Mouse (Mus musculus): ENCODE results near the gene Tspan12. TPM values are rescaled to one million over a fixed set of nuclear protein-coding genes. Genes with fewer than 3 reads are reported as not detected.
A peak's percentile ranks its signal among the peaks of the same experiment; 100 is the strongest.

Gene Tspan12
- polyA plus RNA-seq, 1 experiment from 2014 or later: 55.8 TPM

GRCm38 (mm10) chr6:21823281-21823680 is 29.0 kb downstream of the Tspan12 start:
- 87% methylated on average over 8 of the region's 8 CpGs for WGBS
- Histone ChIP-seq H3K27ac (replicated peaks) (no peak overlapping the region), H3K4me3 (no peak overlapping the region), H3K9ac (replicated peaks) (no peak overlapping the region), H3K36me3 (no peaks in the 10 kb centered on the region), H3K4me1 (no peaks in the 10 kb centered on the region), H3K27me3 (no peaks in the 10 kb centered on the region), H3K4me2 (replicated peaks) (no peak overlapping the region), H3K9me3 (no peaks in the 10 kb centered on the region)
- no peak for ATAC-seq (replicated peaks)

- no peaks in the 10 kb centered on the region for H3K27me3 ChIP-seq
- no peak overlapping the region for H3K4me3 ChIP-seq
- no peak for ATAC-seq (replicated peaks)
- no peaks in the 10 kb centered on the region for H3K9me3 ChIP-seq
- H3K27ac ChIP-seq (replicated peaks): no peak overlapping the region
- H3K9ac ChIP-seq (replicated peaks): no peak overlapping the region
- 89% methylated on average over 7 of the region's 7 CpGs for WGBS
- no peaks in the 10 kb centered on the region for H3K4me1 ChIP-seq
- H3K36me3 ChIP-seq: no peaks in the 10 kb centered on the region
- no peak overlapping the region for H3K4me2 ChIP-seq (replicated peaks)
These were observed 29.6 kb downstream of the Tspan12 start for GRCm38 (mm10) chr6:21822721-21823134.

- H3K9ac ChIP-seq (replicated peaks): no peak overlapping the region
- no peaks in the 10 kb centered on the region for H3K36me3 ChIP-seq
- no peaks in the 10 kb centered on the region for H3K4me1 ChIP-seq
- H3K9me3 ChIP-seq: no peaks in the 10 kb centered on the region
- no peak overlapping the region for H3K27ac ChIP-seq (replicated peaks)
- ATAC-seq (replicated peaks): no peak
- H3K27me3 ChIP-seq: no peaks in the 10 kb centered on the region
- H3K4me3 ChIP-seq: no peak overlapping the region
- 42% methylated on average over 5 of the region's 5 CpGs for WGBS
- no peak overlapping the region for H3K4me2 ChIP-seq (replicated peaks)
These were observed 34.1 kb downstream of the Tspan12 start for GRCm38 (mm10) chr6:21818107-21818807.

- Histone ChIP-seq H3K27ac (replicated peaks) (no peak overlapping the region), H3K4me3 (no peak overlapping the region), H3K4me2 (replicated peaks) (no peak overlapping the region), H3K4me1 (no peaks in the 10 kb centered on the region), H3K36me3 (no peaks in the 10 kb centered on the region; the same call in 1 of the 2 replicates), H3K27me3 (no peaks in the 10 kb centered on the region), H3K9me3 (no peaks in the 10 kb centered on the region), H3K9ac (replicated peaks) (no peak overlapping the region)
- WGBS: 93% methylated on average over 7 of the region's 7 CpGs
- ATAC-seq (replicated peaks): no peak
These were observed 46.3 kb downstream of the Tspan12 start for GRCm38 (mm10) chr6:21806005-21806404.

- Histone ChIP-seq H3K27ac (replicated peaks) (no peak overlapping the region), H3K36me3 (no peaks in the 10 kb centered on the region; the same call in 1 of the 2 replicates), H3K4me1 (no peaks in the 10 kb centered on the region), H3K4me3 (no peak overlapping the region), H3K4me2 (replicated peaks) (no peak overlapping the region), H3K9ac (replicated peaks) (no peak overlapping the region), H3K27me3 (no peaks in the 10 kb centered on the region), H3K9me3 (no peaks in the 10 kb centered on the region)
- 70% methylated on average over 7 of the region's 7 CpGs for WGBS
- no peak for ATAC-seq (replicated peaks)
These were observed 47.2 kb downstream of the Tspan12 start for GRCm38 (mm10) chr6:21805013-21805570.

GRCm38 (mm10) chr6:21803483-21804340 is 48.6 kb downstream of the Tspan12 start:
- WGBS: 60% methylated on average over 10 of the region's 10 CpGs
- no peaks in the 10 kb centered on the region for H3K4me1 ChIP-seq
- ATAC-seq (replicated peaks): peak; percentile 92

GRCm38 (mm10) chr6:21798581-21798980 is 53.7 kb downstream of the Tspan12 start:
- H3K9me3 ChIP-seq: no peaks in the 10 kb centered on the region
- no peaks in the 10 kb centered on the region for H3K36me3 ChIP-seq
- 96% methylated on average over 9 of the region's 9 CpGs for WGBS
- no peak overlapping the region for H3K27ac ChIP-seq (replicated peaks)
- no peak overlapping the region for H3K4me3 ChIP-seq
- no peaks in the 10 kb centered on the region for H3K4me1 ChIP-seq
- H3K27me3 ChIP-seq: no peaks in the 10 kb centered on the region
- ATAC-seq (replicated peaks): no peak
- no peak overlapping the region for H3K4me2 ChIP-seq (replicated peaks)
- no peak overlapping the region for H3K9ac ChIP-seq (replicated peaks)

More at GRCm38 (mm10) chr6:21803483-21804340, 48.6 kb downstream of the Tspan12 start:
- Histone ChIP-seq H3K27me3 (no peaks in the 10 kb centered on the region), H3K9ac (replicated peaks) (no peak overlapping the region), H3K27ac (replicated peaks) (0 out of 2 replicates have a peak overlapping the region, but pooled peaks have one; percentile 18), H3K9me3 (no peaks in the 10 kb centered on the region), H3K4me3 (no peak overlapping the region), H3K36me3 (no peaks in the 10 kb centered on the region; the same call in 1 of the 2 replicates), H3K4me2 (replicated peaks) (no peak overlapping the region)

- no peak overlapping the region for H3K9ac ChIP-seq (replicated peaks)
- no peak for ATAC-seq (replicated peaks)
- H3K9me3 ChIP-seq: no peaks in the 10 kb centered on the region
- H3K4me1 ChIP-seq: no peaks in the 10 kb centered on the region
- no peak overlapping the region for H3K4me2 ChIP-seq (replicated peaks)
- no peak overlapping the region for H3K27ac ChIP-seq (replicated peaks)
- H3K4me3 ChIP-seq: no peak overlapping the region
- H3K27me3 ChIP-seq: no peaks in the 10 kb centered on the region
- 90% methylated on average over 4 of the region's 4 CpGs for WGBS
- H3K36me3 ChIP-seq: no peaks in the 10 kb centered on the region
These were observed 55.2 kb downstream of the Tspan12 start for GRCm38 (mm10) chr6:21797087-21797486.

- Histone ChIP-seq H3K4me1 (no peaks in the 10 kb centered on the region), H3K4me3 (no peak overlapping the region), H3K27ac (replicated peaks) (no peak overlapping the region), H3K36me3 (no peaks in the 10 kb centered on the region), H3K4me2 (replicated peaks) (no peak overlapping the region), H3K9ac (replicated peaks) (no peak overlapping the region), H3K27me3 (no peaks in the 10 kb centered on the region), H3K9me3 (no peaks in the 10 kb centered on the region)
- ATAC-seq (replicated peaks): no peak
- 89% methylated on average over 10 of the region's 10 CpGs for WGBS
These were observed 55.9 kb downstream of the Tspan12 start for GRCm38 (mm10) chr6:21796413-21796812.

GRCm38 (mm10) chr6:21795410-21795809 is 56.9 kb downstream of the Tspan12 start:
- Histone ChIP-seq H3K27ac (replicated peaks) (no peak overlapping the region), H3K4me2 (replicated peaks) (no peak overlapping the region), H3K4me3 (no peak overlapping the region), H3K9me3 (no peaks in the 10 kb centered on the region), H3K36me3 (no peaks in the 10 kb centered on the region), H3K27me3 (no peaks in the 10 kb centered on the region), H3K9ac (replicated peaks) (no peak overlapping the region), H3K4me1 (no peaks in the 10 kb centered on the region)
- no peak; the same call in 1 of the 2 replicates for ATAC-seq (replicated peaks)
- WGBS: 86% methylated on average over 5 of the region's 5 CpGs

GRCm38 (mm10) chr6:21795072-21795407 is 57.3 kb downstream of the Tspan12 start:
- Histone ChIP-seq H3K4me2 (replicated peaks) (no peak overlapping the region), H3K9me3 (no peaks in the 10 kb centered on the region), H3K4me1 (no peaks in the 10 kb centered on the region), H3K9ac (replicated peaks) (no peak overlapping the region), H3K36me3 (no peaks in the 10 kb centered on the region), H3K27me3 (no peaks in the 10 kb centered on the region), H3K4me3 (no peak overlapping the region), H3K27ac (replicated peaks) (no peak overlapping the region)
- 2% methylated on average over 7 of the region's 7 CpGs for WGBS
- ATAC-seq (replicated peaks): peak; percentile 89

All from forebrain, embryonic 15.5 days (tissue).